Mouse (Mus musculus): ENCODE data around the gene Hsf2bp. TPM values are rescaled to one million over a fixed set of nuclear protein-coding genes. Genes with fewer than 3 reads are reported as not detected.

The Hsf2bp gene
- polyA plus RNA-seq, 1 experiment: not detected

- TF ChIP-seq GATA1 (IDR thresholded peaks at IDR 0.05; ENCODE audit: borderline replicate concordance, low read length) (no peak), FLI1 (IDR thresholded peaks at IDR 0.05; ENCODE audit: low read length) (no peak)
- Histone ChIP-seq H3K9me3 (no peaks in the 10 kb centered on the region), H3K4me1 (peaks cover 13% of the 10 kb centered on the region), H3K36me3 (replicated peaks; ENCODE audit: low read length) (peaks cover 69% of the 10 kb centered on the region), H3K27me3 (replicated peaks) (no peaks in the 10 kb centered on the region), H3K4me3 (replicated peaks) (no peak overlapping the region)
Observed at GRCm38 (mm10) chr17:32061219-32061618, 25.1 kb upstream of the Hsf2bp start.

- peaks cover 90% of the 10 kb centered on the region for H3K36me3 ChIP-seq (replicated peaks; ENCODE audit: low read length)
- H3K4me1 ChIP-seq: peaks cover 14% of the 10 kb centered on the region
- H3K4me3 ChIP-seq (replicated peaks): no peak overlapping the region
- TF ChIP-seq FLI1 (IDR thresholded peaks at IDR 0.05; ENCODE audit: low read length): no peak
- TF ChIP-seq GATA1 (IDR thresholded peaks at IDR 0.05; ENCODE audit: borderline replicate concordance, low read length): no peak
- no peaks in the 10 kb centered on the region for H3K27me3 ChIP-seq (replicated peaks)
- no peaks in the 10 kb centered on the region for H3K9me3 ChIP-seq
Observed at GRCm38 (mm10) chr17:32059084-32059483, 22.9 kb upstream of the Hsf2bp start.

DNA sequence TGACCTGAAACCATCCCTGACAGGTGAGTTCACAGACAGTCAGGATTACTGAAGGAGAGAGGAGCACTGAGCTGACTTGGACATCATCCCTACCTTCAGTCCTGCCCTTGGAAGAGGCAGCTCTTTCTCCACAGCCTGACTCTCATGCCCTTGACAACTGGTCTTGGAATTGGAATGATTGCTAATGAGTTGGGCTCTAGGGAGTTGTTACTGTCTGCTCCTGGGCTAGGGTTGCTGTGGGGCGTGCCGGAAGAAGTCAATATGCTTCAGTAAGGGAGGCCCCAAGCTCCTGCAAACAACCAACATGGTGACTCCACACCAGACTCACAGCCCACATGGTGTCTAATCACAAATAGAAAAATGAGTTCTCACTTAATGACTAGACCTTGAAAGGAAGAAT, 21.7 kb upstream of the Hsf2bp start:
- H3K4me3 ChIP-seq (replicated peaks): no peak overlapping the region
- H3K4me1 ChIP-seq: peaks cover 21% of the 10 kb centered on the region
- H3K9me3 ChIP-seq: no peaks in the 10 kb centered on the region
- H3K36me3 ChIP-seq (replicated peaks; ENCODE audit: low read length): peaks cover 98% of the 10 kb centered on the region
- TF ChIP-seq GATA1 (IDR thresholded peaks at IDR 0.05; ENCODE audit: borderline replicate concordance, low read length) (no peak), FLI1 (IDR thresholded peaks at IDR 0.05; ENCODE audit: low read length) (no peak)
- no peaks in the 10 kb centered on the region for H3K27me3 ChIP-seq (replicated peaks)

GRCm38 (mm10) chr17:32053677-32054076, 17.5 kb upstream of the Hsf2bp start:
- Histone ChIP-seq H3K4me1 (peaks cover 44% of the 10 kb centered on the region), H3K27me3 (replicated peaks) (no peaks in the 10 kb centered on the region), H3K36me3 (replicated peaks; ENCODE audit: low read length) (peaks cover 99% of the 10 kb centered on the region), H3K4me3 (replicated peaks) (peak overlapping the region; percentile 1), H3K9me3 (no peaks in the 10 kb centered on the region)
- TF ChIP-seq FLI1 (IDR thresholded peaks at IDR 0.05; ENCODE audit: low read length): no peak

- H3K36me3 ChIP-seq (replicated peaks; ENCODE audit: low read length): peaks cover 99% of the 10 kb centered on the region
- TF ChIP-seq GATA1 (IDR thresholded peaks at IDR 0.05; ENCODE audit: borderline replicate concordance, low read length) (no peak), FLI1 (IDR thresholded peaks at IDR 0.05; ENCODE audit: low read length) (no peak)
Observed at GRCm38 (mm10) chr17:32052237-32053080, 16.3 kb upstream of the Hsf2bp start.

GRCm38 (mm10) chr17:32050609-32051008, 14.5 kb upstream of the Hsf2bp start:
- Histone ChIP-seq H3K4me1 (peaks cover 44% of the 10 kb centered on the region), H3K27me3 (replicated peaks) (no peaks in the 10 kb centered on the region), H3K9me3 (no peaks in the 10 kb centered on the region), H3K4me3 (replicated peaks) (no peak overlapping the region), H3K36me3 (replicated peaks; ENCODE audit: low read length) (peaks cover 98% of the 10 kb centered on the region)
- TF ChIP-seq FLI1 (IDR thresholded peaks at IDR 0.05; ENCODE audit: low read length) (no peak), GATA1 (IDR thresholded peaks at IDR 0.05; ENCODE audit: borderline replicate concordance, low read length) (no peak)

More at GRCm38 (mm10) chr17:32052237-32053080, 16.3 kb upstream of the Hsf2bp start:
- no peaks in the 10 kb centered on the region for H3K9me3 ChIP-seq
- H3K27me3 ChIP-seq (replicated peaks): no peaks in the 10 kb centered on the region
- H3K4me1 ChIP-seq: peaks cover 44% of the 10 kb centered on the region
- peak overlapping the region; percentile 71 for H3K4me3 ChIP-seq (replicated peaks)

DNA sequence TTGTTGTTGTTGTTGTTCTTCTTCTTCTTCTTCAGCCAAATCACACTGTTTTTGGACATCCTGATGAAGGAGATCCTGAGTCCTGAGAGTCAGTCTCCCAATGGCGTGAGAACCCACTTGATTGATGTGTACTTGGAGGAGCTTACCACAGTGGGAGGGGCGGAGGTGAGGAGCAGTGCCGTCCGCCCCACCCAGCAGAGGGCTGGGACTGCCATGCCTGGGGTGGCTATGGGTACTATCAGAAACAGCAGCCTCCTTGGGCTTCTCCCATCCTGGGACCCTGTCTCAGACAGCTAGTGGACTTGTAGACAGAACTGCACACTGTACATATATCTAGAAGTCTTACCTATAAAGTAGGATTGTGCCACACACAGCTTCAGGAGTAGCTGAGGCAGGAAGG, 13.8 kb upstream of the Hsf2bp start:
- H3K4me3 ChIP-seq (replicated peaks): no peak overlapping the region
- no peak for TF ChIP-seq GATA1 (IDR thresholded peaks at IDR 0.05; ENCODE audit: borderline replicate concordance, low read length)
- no peak for TF ChIP-seq FLI1 (IDR thresholded peaks at IDR 0.05; ENCODE audit: low read length)
- peaks cover 46% of the 10 kb centered on the region for H3K4me1 ChIP-seq
- peaks cover 98% of the 10 kb centered on the region for H3K36me3 ChIP-seq (replicated peaks; ENCODE audit: low read length)
- no peaks in the 10 kb centered on the region for H3K9me3 ChIP-seq
- no peaks in the 10 kb centered on the region for H3K27me3 ChIP-seq (replicated peaks)

DNA sequence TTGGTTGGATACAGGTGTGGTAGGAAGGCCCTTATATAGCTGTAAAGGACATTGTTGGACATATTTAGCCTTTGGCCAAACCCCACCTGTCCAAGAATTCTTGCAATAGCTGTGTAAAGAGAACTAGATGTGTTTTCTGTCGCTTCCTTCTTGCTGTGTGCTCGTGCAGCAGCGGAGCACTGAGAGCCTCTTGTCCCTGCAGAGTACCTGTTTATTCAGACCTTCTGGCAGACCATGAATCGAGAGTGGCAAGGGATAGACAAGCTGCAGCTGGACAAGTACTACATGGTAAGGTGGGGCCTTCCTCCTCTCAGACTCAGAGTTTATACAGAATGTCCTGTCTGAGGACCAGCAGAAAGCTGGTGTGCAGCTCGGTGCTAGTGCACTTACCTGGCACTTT, 12.2 kb upstream of the Hsf2bp start:
- no peak for TF ChIP-seq FLI1 (IDR thresholded peaks at IDR 0.05; ENCODE audit: low read length)
- no peak for TF ChIP-seq GATA1 (IDR thresholded peaks at IDR 0.05; ENCODE audit: borderline replicate concordance, low read length)
- H3K4me1 ChIP-seq: peaks cover 33% of the 10 kb centered on the region
- H3K9me3 ChIP-seq: no peaks in the 10 kb centered on the region
- H3K4me3 ChIP-seq (replicated peaks): no peak overlapping the region
- H3K27me3 ChIP-seq (replicated peaks): no peaks in the 10 kb centered on the region
- peaks cover 90% of the 10 kb centered on the region for H3K36me3 ChIP-seq (replicated peaks; ENCODE audit: low read length)

DNA sequence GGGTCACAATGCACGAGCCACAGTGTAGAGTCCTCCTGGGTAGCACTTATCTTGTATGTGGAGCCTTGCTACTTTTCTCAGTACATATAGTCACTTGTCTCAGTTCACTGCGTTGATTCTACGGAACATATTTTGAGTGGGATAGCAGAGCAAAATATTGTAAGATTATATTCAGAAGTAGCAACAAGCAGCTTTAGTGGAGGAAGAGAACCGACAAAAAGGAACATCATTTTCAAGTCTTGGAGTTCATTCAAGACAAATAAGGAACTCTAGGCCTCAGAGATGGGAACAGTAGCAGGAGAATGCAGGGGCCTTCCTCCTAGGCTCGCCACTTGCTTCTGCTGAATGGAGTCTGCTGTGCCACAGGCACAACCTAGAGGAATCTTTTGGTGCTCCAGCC, 10.4 kb upstream of the Hsf2bp start:
- peaks cover 78% of the 10 kb centered on the region for H3K36me3 ChIP-seq (replicated peaks; ENCODE audit: low read length)
- H3K27me3 ChIP-seq (replicated peaks): no peaks in the 10 kb centered on the region
- no peak overlapping the region for H3K4me3 ChIP-seq (replicated peaks)
- H3K9me3 ChIP-seq: no peaks in the 10 kb centered on the region
- peaks cover 30% of the 10 kb centered on the region for H3K4me1 ChIP-seq
- no peak for TF ChIP-seq GATA1 (IDR thresholded peaks at IDR 0.05; ENCODE audit: borderline replicate concordance, low read length)
- TF ChIP-seq FLI1 (IDR thresholded peaks at IDR 0.05; ENCODE audit: low read length): no peak

DNA sequence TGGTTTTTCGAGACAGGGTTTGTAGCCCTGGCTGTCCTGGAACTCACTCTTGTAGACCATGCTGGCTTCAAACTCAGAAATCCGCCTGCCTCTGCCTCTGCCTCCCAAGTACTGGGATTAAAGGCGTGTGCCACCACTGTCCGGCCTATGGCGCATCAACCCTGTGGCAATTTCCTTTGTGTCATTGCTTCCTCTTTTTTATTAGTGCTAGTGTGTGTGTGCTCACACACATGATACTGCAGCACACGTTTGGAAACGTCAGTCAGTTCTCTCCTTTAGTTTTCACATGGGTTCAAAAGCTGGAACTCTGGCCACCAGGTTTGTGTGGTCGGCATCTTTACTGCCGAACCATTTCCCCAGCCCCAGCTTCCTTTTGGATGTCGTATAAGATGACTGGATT, 4.1 kb upstream of the Hsf2bp start:
- TF ChIP-seq FLI1 (IDR thresholded peaks at IDR 0.05; ENCODE audit: low read length) (no peak), GATA1 (IDR thresholded peaks at IDR 0.05; ENCODE audit: borderline replicate concordance, low read length) (no peak)
- Histone ChIP-seq H3K36me3 (replicated peaks; ENCODE audit: low read length) (peaks cover 22% of the 10 kb centered on the region), H3K4me3 (replicated peaks) (no peak overlapping the region), H3K27me3 (replicated peaks) (no peaks in the 10 kb centered on the region), H3K9me3 (no peaks in the 10 kb centered on the region), H3K4me1 (peaks cover 71% of the 10 kb centered on the region)

Measured in megakaryocyte, embryonic 14.5 days (primary cell).